Mouse (Mus musculus) thymus, postnatal 36 days (tissue): ENCODE results near the gene Scin.

Experiments
- DNase-seq, 2 experiments: peaks; one replicate each; pipeline ENCODE4 v3.0.0; 2022; ENCODE audit warnings: mixed read lengths in 2 of 2

The Scin gene

GRCm38 (mm10) chr12:40106874-40107273, 27.2 kb downstream of the Scin start:
- no peak for DNase-seq

GRCm38 (mm10) chr12:40104750-40105149, 29.3 kb downstream of the Scin start:
- DNase-seq, result no peak

- no peak for DNase-seq
These were observed 31.7 kb downstream of the Scin start for GRCm38 (mm10) chr12:40102359-40102758.

- DNase-seq, result no peak
These were observed 34.6 kb downstream of the Scin start for GRCm38 (mm10) chr12:40099407-40099806.

- no peak for DNase-seq
These were observed 36.6 kb downstream of the Scin start for GRCm38 (mm10) chr12:40097449-40097848.

- no peak for DNase-seq
These were observed 37.0 kb downstream of the Scin start for GRCm38 (mm10) chr12:40097023-40097422.

- no peak for DNase-seq
These were observed 37.6 kb downstream of the Scin start for GRCm38 (mm10) chr12:40096453-40096852.

GRCm38 (mm10) chr12:40090017-40090416, 44.0 kb downstream of the Scin start:
- DNase-seq, result no peak

- DNase-seq, result no peak
These were observed 48.2 kb downstream of the Scin start for GRCm38 (mm10) chr12:40085731-40086322.

- no peak for DNase-seq
These were observed 51.4 kb downstream of the Scin start for GRCm38 (mm10) chr12:40082453-40083238.

GRCm38 (mm10) chr12:40082048-40082447, 52.0 kb downstream of the Scin start:
- DNase-seq, result no peak

- no peak for DNase-seq
These were observed 60.4 kb downstream of the Scin start for GRCm38 (mm10) chr12:40073660-40074059.

GRCm38 (mm10) chr12:40047024-40047423, 87.0 kb downstream of the Scin start:
- DNase-seq, result no peak

- no peak for DNase-seq
These were observed 90.0 kb downstream of the Scin start for GRCm38 (mm10) chr12:40043816-40044585.

- peak; percentile 13 to 19 for DNase-seq
These were observed 94.0 kb downstream of the Scin start for GRCm38 (mm10) chr12:40040067-40040466.

GRCm38 (mm10) chr12:40037876-40038463, 96.1 kb downstream of the Scin start, which contains the start of gene Arl4a:
Gene Arl4a, minus strand, starts transcription at chr12:40038025.
- peak; percentile 92 to 95 for DNase-seq

- peak; percentile 99 to 100 for DNase-seq
These were observed 96.7 kb downstream of the Scin start for GRCm38 (mm10) chr12:40037226-40037813.

- peak; percentile 15 to 17 for DNase-seq
These were observed 97.4 kb downstream of the Scin start for GRCm38 (mm10) chr12:40036666-40037065.

GRCm38 (mm10) chr12:40035506-40035905, 98.5 kb downstream of the Scin start:
- DNase-seq, result no peak

GRCm38 (mm10) chr12:40029201-40029600, 104.8 kb downstream of the Scin start:
- no peak for DNase-seq

- no peak for DNase-seq
These were observed 106.2 kb downstream of the Scin start for GRCm38 (mm10) chr12:40027846-40028245.

- DNase-seq, result no peak
These were observed 106.6 kb downstream of the Scin start for GRCm38 (mm10) chr12:40027444-40027843.

GRCm38 (mm10) chr12:40023918-40024317, 110.1 kb downstream of the Scin start:
- no peak for DNase-seq
